Mouse (Mus musculus) thymus, adult 2 months (tissue): ENCODE results near the gene Pla2g10.

Experiments
- CTCF ChIP-seq: fragments of 200-500 bp; IDR thresholded peaks from 2 replicates; pipeline ENCODE4 v1.5.1; 2012; ENCODE audit warnings: mild to moderate bottlenecking, control low read depth, low read length, moderate library complexity, borderline replicate concordance; ENCODE audit not compliant: control insufficient read depth, poor library complexity, insufficient read depth; ENCODE audit errors: extremely low read depth
- POLR2A ChIP-seq: fragments of 200-500 bp; IDR thresholded peaks from 2 replicates; pipeline ENCODE4 v1.6.1; 2012; ENCODE audit warnings: mild to moderate bottlenecking, low read length, control low read depth, moderate library complexity; ENCODE audit not compliant: control insufficient read depth, poor library complexity, insufficient read depth; ENCODE audit errors: extremely low read depth

GRCm38 (mm10) chr16:13749306-13749705, 18.5 kb upstream of the Pla2g10 start:
- no peak for TF ChIP-seq CTCF
- TF ChIP-seq POLR2A: no peak
